Mouse (Mus musculus): ENCODE measurements around the gene Prdm10. TPM values are rescaled to one million over a fixed set of nuclear protein-coding genes. Genes with fewer than 3 reads are reported as not detected.

The Prdm10 gene
- polyA plus RNA-seq, 1 experiment = 5.1 TPM

- peaks cover 2% of the 10 kb centered on the region; the same call in 1 of the 2 replicates for H3K36me3 ChIP-seq (ENCODE audit: control insufficient read depth, insufficient read depth, low read length)
- H3K4me3 ChIP-seq (ENCODE audit: control insufficient read depth, low read depth, low read length) = no peak overlapping the region
- H3K27me3 ChIP-seq (ENCODE audit: control insufficient read depth, insufficient read depth, low read length) = no peaks in the 10 kb centered on the region
- H3K4me1 ChIP-seq (ENCODE audit: control insufficient read depth, insufficient read depth, low read length) = no peaks in the 10 kb centered on the region
- no peak for TF ChIP-seq CTCF (IDR thresholded peaks at IDR 0.05; ENCODE audit: control insufficient read depth, insufficient read depth, insufficient replicate concordance, low read depth, low read length)
- TF ChIP-seq POLR2A (IDR thresholded peaks at IDR 0.05; ENCODE audit: control insufficient read depth, low read depth, low read length) = no peak
- no peak overlapping the region for H3K27ac ChIP-seq (ENCODE audit: control insufficient read depth, insufficient read depth, low read depth, low read length)
Measured at GRCm38 (mm10) chr9:31422143-31422542, 141.8 kb downstream of the Prdm10 start.

GRCm38 (mm10) chr9:31428971-31429370 is 148.6 kb downstream of the Prdm10 start:
- no peak overlapping the region for H3K27ac ChIP-seq (ENCODE audit: control insufficient read depth, insufficient read depth, low read depth, low read length)
- peaks cover 3% of the 10 kb centered on the region for H3K4me1 ChIP-seq (ENCODE audit: control insufficient read depth, insufficient read depth, low read length)
- TF ChIP-seq POLR2A (IDR thresholded peaks at IDR 0.05; ENCODE audit: control insufficient read depth, low read depth, low read length) (no peak), CTCF (IDR thresholded peaks at IDR 0.05; ENCODE audit: control insufficient read depth, insufficient read depth, insufficient replicate concordance, low read depth, low read length) (no peak)
- no peaks in the 10 kb centered on the region for H3K36me3 ChIP-seq (ENCODE audit: control insufficient read depth, insufficient read depth, low read length)
- H3K4me3 ChIP-seq (ENCODE audit: control insufficient read depth, low read depth, low read length) = no peak overlapping the region
- no peaks in the 10 kb centered on the region for H3K27me3 ChIP-seq (ENCODE audit: control insufficient read depth, insufficient read depth, low read length)

GRCm38 (mm10) chr9:31430011-31430410 is 149.7 kb downstream of the Prdm10 start:
- TF ChIP-seq CTCF (IDR thresholded peaks at IDR 0.05; ENCODE audit: control insufficient read depth, insufficient read depth, insufficient replicate concordance, low read depth, low read length) (no peak), POLR2A (IDR thresholded peaks at IDR 0.05; ENCODE audit: control insufficient read depth, low read depth, low read length) (no peak)
- H3K36me3 ChIP-seq (ENCODE audit: control insufficient read depth, insufficient read depth, low read length) = no peaks in the 10 kb centered on the region
- H3K27ac ChIP-seq (ENCODE audit: control insufficient read depth, insufficient read depth, low read depth, low read length) = no peak overlapping the region
- H3K4me3 ChIP-seq (ENCODE audit: control insufficient read depth, low read depth, low read length) = no peak overlapping the region
- peaks cover 3% of the 10 kb centered on the region for H3K4me1 ChIP-seq (ENCODE audit: control insufficient read depth, insufficient read depth, low read length)
- H3K27me3 ChIP-seq (ENCODE audit: control insufficient read depth, insufficient read depth, low read length) = no peaks in the 10 kb centered on the region

Other genes with a start within 250 kb of the Prdm10 start
- gene Zbtb44, start 249.9 kb upstream of the Prdm10 start, polyA plus RNA-seq (2012; rRNA removed) = 35.8 and 40.7 TPM in 2 replicates
- 0.14 and 2.5 TPM in 2 replicates for gene St14, start 148.7 kb upstream of the Prdm10 start, polyA plus RNA-seq (2012; rRNA removed)
- gene Aplp2, start 68.7 kb upstream of the Prdm10 start, polyA plus RNA-seq (2012; rRNA removed) = 142 and 183 TPM in 2 replicates
- gene Nfrkb, start 105.7 kb downstream of the Prdm10 start, polyA plus RNA-seq (2012; rRNA removed) = 16.7 and 18.2 TPM in 2 replicates
- 11.7 and 12.1 TPM in 2 replicates for gene Tmem45b, start 183.9 kb downstream of the Prdm10 start, polyA plus RNA-seq (2012; rRNA removed)